Mouse (Mus musculus): ENCODE measurements around the gene Wwc2. TPM values are rescaled to one million over a fixed set of nuclear protein-coding genes. Genes with fewer than 3 reads are reported as not detected.
"Not testable (repeated sequence)": the region's sequence is repeated elsewhere in the genome, so short reads cannot be mapped to it uniquely, and the experiment has no call there.

The Wwc2 gene
- polyA plus RNA-seq, 1 experiment, result 6.1 TPM

- DNase-seq (ENCODE audit: low spot score), result no peak
These were observed 138.8 kb downstream of the Wwc2 start for GRCm38 (mm10) chr8:47851824-47852502.

DNA sequence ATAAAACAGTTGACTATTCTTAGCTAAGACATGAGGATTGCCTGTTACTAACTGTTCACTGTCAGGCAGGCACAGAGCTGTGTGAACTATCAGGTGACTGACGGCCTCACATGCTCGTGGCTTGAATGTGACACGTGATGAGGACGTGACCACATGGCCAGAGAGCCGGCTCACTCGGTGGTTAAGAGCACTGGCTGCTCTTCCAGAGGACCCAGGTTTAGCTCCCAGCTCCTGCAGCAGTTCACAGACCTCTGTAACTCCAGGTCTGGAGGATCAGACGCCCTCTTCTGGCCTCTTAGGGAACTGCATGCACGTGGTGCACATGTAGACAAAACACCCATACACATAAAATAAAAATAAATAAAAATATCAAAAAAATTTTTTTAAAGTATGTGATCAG lies 140.9 kb downstream of the Wwc2 start:
- DNase-seq (ENCODE audit: low spot score), result no peak

- DNase-seq (ENCODE audit: low spot score), result no peak
These were observed 142.8 kb downstream of the Wwc2 start for GRCm38 (mm10) chr8:47847931-47848330.

GRCm38 (mm10) chr8:47847161-47847560 lies 143.6 kb downstream of the Wwc2 start:
- no peak for DNase-seq (ENCODE audit: low spot score)

DNA sequence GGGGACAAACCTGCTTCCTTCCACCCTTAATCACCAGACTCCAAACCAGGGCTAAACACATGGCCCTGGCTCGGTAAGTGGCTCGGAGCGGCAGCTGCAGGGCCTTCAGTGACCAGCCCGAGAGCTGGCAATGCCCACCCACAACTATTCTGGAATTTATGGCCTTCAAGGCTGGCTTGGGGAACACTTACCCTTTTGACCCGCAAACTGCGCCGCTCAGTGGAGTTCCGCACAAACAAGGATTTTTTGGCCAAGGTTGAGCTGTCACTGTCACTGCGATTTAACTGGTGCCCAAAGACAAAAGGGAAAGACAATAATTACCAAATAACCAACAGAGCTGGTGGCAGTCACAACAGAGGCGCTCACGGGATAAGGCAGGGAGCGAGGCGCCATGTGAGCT lies 144.8 kb downstream of the Wwc2 start:
- DNase-seq (ENCODE audit: low spot score), result no peak

GRCm38 (mm10) chr8:47843651-47844050 lies 147.1 kb downstream of the Wwc2 start:
- DNase-seq (ENCODE audit: low spot score), result no peak

DNA sequence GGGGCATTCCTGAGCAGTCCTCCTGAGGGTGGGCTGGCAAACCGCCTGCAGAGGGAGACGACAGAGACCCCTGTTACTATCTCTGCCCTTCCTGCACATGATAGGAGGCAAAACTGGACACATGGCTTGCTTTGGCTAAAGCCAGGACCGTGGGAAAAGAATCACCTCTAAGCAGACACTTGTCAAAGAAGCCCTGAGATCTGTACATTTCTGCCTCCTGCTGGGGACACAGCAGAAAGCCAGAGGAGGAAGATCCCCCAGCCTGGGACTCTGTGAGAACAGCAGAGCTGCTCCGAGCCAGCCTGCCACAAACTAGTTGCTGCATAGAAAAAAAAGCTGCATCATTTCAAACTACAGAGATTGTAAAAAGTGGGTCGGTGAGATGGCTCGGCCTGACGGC lies 147.7 kb downstream of the Wwc2 start:
- DNase-seq (ENCODE audit: low spot score), result no peak

GRCm38 (mm10) chr8:47833944-47834343 lies 156.8 kb downstream of the Wwc2 start:
- no peak for DNase-seq (ENCODE audit: low spot score)

- DNase-seq (ENCODE audit: low spot score), result no peak
These were observed 158.1 kb downstream of the Wwc2 start for GRCm38 (mm10) chr8:47832616-47833015.

DNA sequence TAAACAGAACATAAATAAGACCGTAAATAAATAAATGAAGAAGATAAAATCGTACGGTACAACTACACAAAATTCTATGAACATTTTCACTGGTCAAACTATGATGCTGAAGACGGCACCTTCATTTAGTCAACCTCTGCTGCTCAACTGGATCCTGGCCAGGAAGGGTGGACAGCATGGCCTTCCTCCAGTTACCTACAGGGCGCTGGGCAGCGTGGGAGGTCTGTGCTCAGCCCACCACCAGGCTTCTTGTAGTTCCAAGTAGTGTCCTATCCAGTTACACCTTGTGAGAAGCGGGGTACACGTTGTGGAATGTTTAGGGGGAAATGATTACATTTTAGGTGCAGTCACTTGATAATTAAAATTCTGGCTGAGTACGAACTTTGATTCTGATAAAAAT lies 163.8 kb downstream of the Wwc2 start:
- DNase-seq (ENCODE audit: low spot score), result no peak

DNA sequence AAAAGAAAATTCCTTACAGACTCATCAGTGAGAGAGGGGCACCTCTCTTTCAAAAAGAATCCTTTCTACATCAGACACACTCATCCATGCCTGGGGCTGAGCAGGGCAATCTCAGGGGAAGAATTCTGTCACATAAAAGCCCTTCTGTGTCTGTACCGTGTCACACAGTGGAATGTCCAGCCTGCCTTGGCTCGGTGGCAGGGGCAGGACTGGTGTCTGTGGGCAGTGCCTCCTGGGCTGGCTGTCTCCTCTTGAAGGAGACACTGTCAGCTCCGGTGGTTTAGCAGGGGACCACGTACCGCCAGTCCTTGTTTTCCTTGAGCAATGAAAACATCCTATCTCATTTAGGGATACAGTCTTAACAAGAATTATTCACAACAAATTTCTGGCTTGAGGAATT lies 165.1 kb downstream of the Wwc2 start:
- DNase-seq (ENCODE audit: low spot score), result no peak

DNA sequence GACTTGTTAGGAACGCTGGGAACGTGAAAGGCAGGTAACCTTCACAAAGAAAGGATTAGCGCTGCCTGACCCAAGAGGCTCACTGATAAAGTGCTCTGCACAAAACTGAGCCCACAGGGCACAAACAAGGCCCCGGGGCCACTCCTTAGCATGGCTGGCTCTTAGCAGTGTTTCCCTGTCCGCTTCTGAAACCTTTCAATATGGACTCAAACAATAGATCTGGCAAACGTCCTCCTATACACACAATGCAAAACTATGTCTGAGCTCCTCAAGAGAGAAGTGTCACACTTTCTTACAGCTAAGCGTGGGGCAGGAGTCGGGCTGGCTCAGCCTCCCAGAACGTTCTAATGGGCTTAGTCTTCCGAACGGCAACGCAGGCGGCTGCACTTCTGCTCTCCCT lies 166.5 kb downstream of the Wwc2 start, which contains the start of gene Cldn22:
Cldn22 (plus strand) TSS at position 301 of the 400 bp plus-strand sequence.
- no peak for DNase-seq (ENCODE audit: low spot score)

GRCm38 (mm10) chr8:47823777-47824176 lies 166.9 kb downstream of the Wwc2 start:
- DNase-seq (ENCODE audit: low spot score), result no peak

GRCm38 (mm10) chr8:47822541-47822940 lies 168.2 kb downstream of the Wwc2 start:
- DNase-seq (ENCODE audit: low spot score), result not testable (repeated sequence)

- DNase-seq (ENCODE audit: low spot score), result no peak
These were observed 168.9 kb downstream of the Wwc2 start, which contains the start of gene Cldn24 for GRCm38 (mm10) chr8:47821843-47822242. Gene Cldn24, plus strand, starts transcription at chr8:47822143.

DNA sequence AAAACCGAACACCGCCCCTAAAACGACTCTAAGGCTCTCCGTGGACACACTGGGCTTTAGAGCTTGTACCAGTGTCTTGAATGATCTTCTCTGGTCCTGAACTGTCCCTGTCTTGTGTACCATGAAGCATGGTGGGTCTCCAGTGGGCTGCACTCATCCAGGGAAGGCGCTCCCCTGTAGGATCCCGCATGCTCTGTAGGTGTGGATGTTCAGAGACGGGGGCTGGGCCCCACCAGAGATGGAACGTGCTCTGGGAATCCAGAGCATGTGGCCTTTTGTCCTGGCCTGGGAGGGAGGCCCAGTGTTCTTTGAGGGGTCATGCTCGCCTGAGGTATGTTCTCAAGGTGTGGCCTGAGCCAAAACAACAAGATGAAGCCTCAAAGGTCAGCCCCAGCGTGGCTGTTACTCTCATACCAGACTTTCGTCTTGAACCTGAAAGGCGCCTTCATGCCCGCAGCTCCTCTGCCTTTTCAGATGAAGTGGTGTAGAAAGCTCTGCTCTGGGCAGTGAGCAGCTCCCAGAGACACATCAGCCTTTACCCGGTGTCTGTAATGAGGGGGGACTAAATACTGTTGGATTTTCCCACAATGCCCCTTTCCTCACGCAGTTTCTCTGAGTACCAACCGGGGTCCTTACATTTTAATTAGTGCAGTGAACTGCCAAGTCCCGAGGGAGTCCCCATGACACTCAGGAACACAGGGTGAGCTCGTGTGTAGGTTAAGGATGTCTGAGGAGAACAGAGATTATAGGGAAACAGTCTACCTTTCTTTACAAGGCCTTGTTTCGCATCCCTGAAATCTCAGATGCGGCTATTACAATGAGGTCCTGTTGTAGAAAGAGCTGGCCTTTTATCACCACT lies 169.6 kb downstream of the Wwc2 start:
- DNase-seq (ENCODE audit: low spot score), result no peak

- DNase-seq (ENCODE audit: low spot score), result no peak
These were observed 171.7 kb downstream of the Wwc2 start for GRCm38 (mm10) chr8:47819034-47819433.

DNA sequence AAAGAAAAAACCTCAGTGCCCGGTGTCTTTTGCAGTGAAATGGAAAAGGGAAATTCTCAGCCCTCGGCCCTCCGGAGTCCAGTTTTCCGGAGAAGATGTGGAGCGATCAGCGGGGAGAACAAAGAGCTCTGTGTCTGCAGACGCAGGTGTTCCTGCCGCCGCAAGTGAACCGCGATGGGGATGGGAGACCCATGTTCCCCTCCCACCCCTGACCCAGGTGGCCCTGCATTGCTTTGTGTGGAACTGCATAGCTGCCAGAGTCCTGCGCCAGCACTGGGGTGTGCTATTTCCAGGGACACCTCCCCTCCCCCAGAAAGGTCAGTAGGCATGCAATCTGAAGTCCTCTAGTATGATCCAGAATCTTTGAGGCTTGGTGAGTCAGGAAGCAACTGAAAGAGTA lies 179.5 kb downstream of the Wwc2 start:
- DNase-seq (ENCODE audit: low spot score), result no peak

- no peak for DNase-seq (ENCODE audit: low spot score)
These were observed 180.1 kb downstream of the Wwc2 start for GRCm38 (mm10) chr8:47810666-47811015.

DNA sequence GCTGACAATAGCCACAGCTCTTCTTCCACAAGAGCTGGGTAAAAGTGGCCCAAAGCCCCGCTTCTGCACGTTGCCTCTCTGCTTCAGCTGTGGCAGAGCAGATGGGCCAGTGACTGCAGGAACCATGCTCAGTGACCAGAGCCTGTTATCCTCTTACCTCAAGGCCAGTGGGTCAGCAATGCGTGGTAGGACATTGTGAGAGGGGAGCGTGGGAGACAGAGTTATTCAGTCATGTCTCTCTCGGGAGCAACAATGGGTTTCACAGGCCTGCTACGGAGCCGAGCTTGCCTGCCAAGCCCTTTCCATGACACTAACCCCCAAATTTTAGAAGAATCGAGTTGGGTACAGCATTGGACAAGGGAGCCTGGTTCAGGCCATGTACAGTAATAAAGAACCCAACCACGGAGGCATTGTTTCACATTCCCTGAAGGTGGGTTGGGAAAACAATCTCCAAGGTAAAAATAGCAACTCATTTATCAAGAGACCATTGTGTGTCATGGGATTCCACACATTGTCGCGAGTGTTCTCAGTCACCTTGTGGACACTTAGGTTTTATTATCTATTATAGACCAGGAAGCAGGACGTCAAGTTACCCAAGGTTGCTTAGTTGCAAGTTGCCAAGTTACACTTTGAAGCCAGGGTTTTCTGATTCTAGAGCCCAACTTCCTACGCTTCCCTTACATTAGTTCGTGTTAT lies 180.6 kb downstream of the Wwc2 start:
- DNase-seq (ENCODE audit: low spot score), result no peak

DNA sequence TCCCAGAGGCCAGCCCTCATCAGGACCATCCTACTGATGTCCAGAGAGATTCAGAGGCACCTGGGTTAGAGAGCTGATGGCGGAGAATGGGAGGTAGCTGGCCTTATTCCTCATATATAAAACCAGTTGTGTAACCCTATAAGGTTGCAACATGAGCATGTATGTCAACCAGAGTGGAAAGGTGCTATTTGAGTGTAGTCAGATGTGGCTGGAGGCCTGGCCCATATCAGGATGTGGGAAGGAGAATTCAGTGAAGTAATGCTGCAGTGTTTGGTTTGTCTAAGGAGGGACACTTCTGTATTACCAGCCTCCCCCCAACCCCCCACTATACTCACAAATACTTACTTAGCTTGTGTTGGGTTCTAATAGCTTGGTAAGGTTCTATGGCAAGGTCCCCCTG lies 186.5 kb downstream of the Wwc2 start:
- DNase-seq (ENCODE audit: low spot score), result no peak

- DNase-seq (ENCODE audit: low spot score), result no peak
These were observed 188.4 kb downstream of the Wwc2 start for GRCm38 (mm10) chr8:47802349-47802748.

GRCm38 (mm10) chr8:47799438-47799837 lies 191.3 kb downstream of the Wwc2 start:
- DNase-seq (ENCODE audit: low spot score), result no peak

All from urinary bladder, adult 2 months (tissue).